Mouse (Mus musculus) left cerebral cortex, adult 18-20 months (tissue): ENCODE results near the gene Rab3d. TPM values are rescaled to one million over a fixed set of nuclear protein-coding genes. Genes with fewer than 3 reads are reported as not detected.
"Not testable (repeated sequence)": the region's sequence is repeated elsewhere in the genome, so short reads cannot be mapped to it uniquely, and the experiment has no call there.

Source experiments
- DNase-seq, 2 experiments: peaks; one replicate each; pipeline ENCODE4 v3.0.0; 2021 to 2022; ENCODE audit warnings: low spot score in 2 of 2, mixed read lengths in 1 of 2
- total RNA-seq, 2 experiments: library from RNA; stranded (reverse); gene quantifications; 2 replicates each; pipeline ENCODE4 v1.2.3; 2021

Rab3d gene
- total RNA-seq, 2 experiments from 2014 or later: 13.8 to 14.0 TPM

DNA sequence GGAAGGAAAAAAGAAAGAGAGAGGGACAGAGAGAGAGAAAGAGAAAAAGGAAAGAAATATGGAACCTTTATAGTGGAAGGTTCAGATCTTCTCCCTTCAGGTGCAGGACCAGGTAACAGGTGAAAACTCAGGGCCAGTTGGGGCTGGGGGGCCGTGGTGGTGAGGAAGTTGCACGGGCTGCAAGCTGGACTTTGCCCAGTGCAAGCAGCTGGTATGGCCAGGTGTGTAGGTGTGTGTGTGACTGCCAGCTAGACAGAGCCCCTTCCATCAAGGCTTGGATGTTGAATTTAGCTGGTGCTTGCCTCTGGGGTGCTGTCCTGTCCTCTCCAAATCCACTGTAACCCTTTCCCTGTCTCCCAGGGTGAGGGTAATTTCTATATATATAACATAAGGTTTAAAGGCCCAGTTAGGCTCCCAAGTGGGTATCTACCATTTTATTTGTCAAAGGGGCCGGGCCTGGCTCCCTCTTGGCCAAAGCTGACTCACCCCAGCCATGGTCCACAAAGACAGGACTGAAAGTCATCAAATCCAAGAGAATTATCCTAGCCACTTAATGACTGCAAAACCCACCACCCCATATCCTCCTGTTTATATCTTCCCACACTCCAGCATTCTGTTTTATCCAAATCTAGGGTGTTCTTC is 1.0 kb downstream of the Rab3d start:
- DNase-seq: no peak

- no peak for DNase-seq
These were observed 8.3 kb downstream of the Rab3d start for GRCm38 (mm10) chr9:21909474-21910223.

GRCm38 (mm10) chr9:21908216-21908615 is 9.8 kb downstream of the Rab3d start:
- DNase-seq: no peak

- no peak for DNase-seq
These were observed 14.0 kb downstream of the Rab3d start for GRCm38 (mm10) chr9:21904031-21904430.

DNA sequence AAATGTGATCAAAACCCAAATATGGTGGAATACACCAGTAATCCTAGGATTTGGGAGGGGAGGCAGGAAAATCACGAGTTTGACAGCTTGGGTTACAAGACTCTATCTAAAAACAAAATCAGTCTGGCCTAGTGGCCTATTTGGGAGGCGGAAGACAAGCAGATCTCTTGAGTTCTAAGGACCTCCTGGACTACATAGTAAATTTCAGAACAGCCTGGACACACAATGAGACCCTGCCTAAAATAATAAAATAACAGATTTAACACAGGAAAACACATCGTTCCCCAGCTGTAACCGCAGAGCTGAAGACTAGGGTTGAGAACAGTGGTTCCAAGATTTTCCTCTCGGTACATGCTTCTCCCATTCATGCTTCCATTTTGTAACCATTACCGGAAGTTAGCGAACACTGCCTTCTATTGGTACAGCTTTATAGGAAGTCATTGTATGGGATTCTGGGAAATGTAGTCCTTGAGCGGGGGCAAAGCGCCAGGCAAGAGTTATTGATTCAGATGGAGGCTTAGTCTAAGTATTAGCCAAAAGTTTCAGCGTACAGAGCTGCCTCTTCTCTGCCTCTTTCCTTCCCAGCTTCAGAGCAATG is 16.7 kb downstream of the Rab3d start:
- peak; percentile 63 to 69 for DNase-seq

- no peak for DNase-seq
These were observed 28.8 kb downstream of the Rab3d start for GRCm38 (mm10) chr9:21889229-21889628.

DNA sequence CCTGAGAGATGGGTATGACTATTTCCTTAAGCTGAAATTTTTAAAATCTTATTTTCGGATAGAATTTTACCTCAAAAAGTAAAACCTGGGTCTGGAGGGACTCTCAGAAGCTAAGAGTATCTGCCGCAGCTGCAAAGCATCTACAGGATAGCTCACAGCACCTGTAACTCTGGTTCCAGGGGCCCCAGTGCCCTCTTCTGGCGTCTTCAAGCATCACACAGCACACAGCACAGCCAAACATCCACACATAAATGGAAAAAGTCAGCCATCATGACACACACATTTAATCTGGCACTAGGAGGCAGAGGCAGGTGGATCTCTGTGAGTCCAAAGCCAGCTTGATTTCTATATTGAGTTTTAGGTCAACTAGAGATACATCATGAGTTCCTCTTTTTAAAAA is 41.4 kb downstream of the Rab3d start:
- DNase-seq: no peak

- no peak for DNase-seq
These were observed 45.8 kb downstream of the Rab3d start for GRCm38 (mm10) chr9:21872204-21872603.

- DNase-seq: peak; percentile 48 to 51
These were observed 47.0 kb downstream of the Rab3d start for GRCm38 (mm10) chr9:21870879-21871524.

GRCm38 (mm10) chr9:21869290-21869689 is 48.7 kb downstream of the Rab3d start:
- peak; percentile 35 to 53 for DNase-seq

DNA sequence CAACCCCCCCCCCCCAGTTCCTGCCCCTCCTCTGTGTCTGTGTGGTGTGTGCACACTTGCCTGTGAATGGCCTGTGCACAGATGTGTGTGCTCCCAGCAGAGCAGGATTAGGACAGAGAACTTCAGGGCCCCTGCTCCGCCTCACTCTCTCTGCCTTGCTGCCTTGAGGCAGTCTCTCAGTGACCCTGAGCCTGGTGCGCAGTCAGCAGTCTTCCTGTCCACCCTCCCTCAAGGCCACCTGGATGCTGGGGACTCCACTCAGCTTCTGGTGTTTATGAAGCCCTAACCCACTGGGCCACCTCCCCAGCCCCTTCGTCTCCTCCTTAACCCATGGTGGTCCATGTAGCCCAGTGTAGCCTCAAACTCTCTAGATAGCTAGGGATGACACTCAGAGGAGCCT is 50.3 kb downstream of the Rab3d start:
- DNase-seq: no peak

DNA sequence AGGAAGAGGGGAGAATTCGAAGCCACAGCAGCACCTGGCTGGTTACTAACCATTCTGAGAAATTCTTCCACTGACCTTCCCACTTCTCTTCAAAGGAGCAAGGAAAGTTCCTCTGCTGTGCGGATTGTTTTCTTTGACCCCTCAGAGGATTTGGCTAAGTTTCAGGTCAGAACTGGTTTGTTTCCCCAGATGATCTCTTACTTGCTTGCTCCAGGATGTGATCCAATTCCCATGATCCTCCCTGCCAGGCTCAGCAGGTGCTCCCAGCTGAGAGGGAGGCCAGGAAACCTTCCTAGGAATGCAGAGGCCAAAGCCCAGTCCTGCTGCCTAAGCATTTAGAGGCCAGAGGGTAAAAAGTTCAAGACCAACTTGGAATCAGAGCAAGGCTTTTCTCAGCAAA is 51.4 kb downstream of the Rab3d start:
- no peak for DNase-seq

GRCm38 (mm10) chr9:21865673-21866398 is 52.2 kb downstream of the Rab3d start:
- DNase-seq: no peak

- DNase-seq: no peak
These were observed 55.8 kb downstream of the Rab3d start for GRCm38 (mm10) chr9:21862181-21862580.

- DNase-seq: not testable (repeated sequence)
These were observed 57.6 kb downstream of the Rab3d start for GRCm38 (mm10) chr9:21860349-21860748.

- DNase-seq: no peak
These were observed 58.4 kb downstream of the Rab3d start for GRCm38 (mm10) chr9:21859606-21860005.

GRCm38 (mm10) chr9:21858084-21858483 is 59.9 kb downstream of the Rab3d start:
- DNase-seq: no peak

- no peak for DNase-seq
These were observed 60.5 kb downstream of the Rab3d start for GRCm38 (mm10) chr9:21857501-21857900.
